Mouse (Mus musculus) skeletal muscle tissue, adult 2 months (tissue): ENCODE data around the gene Pcx.

Source experiments
- DNase-seq: peaks from one replicate; pipeline ENCODE4 v3.0.0-alpha.2; 2012; ENCODE audit warnings: low read depth, low spot score

Pcx gene

DNA sequence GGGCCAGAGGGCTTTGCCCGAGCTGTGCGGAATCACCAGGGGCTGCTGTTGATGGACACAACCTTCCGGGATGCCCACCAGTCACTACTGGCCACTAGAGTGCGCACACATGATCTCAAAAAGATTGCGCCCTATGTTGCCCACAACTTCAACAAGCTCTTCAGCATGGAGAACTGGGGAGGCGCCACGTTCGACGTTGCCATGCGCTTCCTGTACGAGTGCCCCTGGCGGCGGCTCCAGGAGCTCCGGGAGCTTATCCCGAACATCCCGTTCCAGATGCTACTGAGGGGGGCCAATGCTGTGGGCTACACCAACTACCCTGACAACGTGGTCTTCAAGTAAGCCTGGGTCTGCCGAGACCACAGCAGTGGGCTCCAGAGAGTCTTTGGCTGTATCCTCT, 107.9 kb downstream of the Pcx start:
- DNase-seq: no peak

- DNase-seq: no peak
These were observed 109.2 kb downstream of the Pcx start for GRCm38 (mm10) chr19:4619461-4619860.

- no peak for DNase-seq
These were observed 110.4 kb downstream of the Pcx start for GRCm38 (mm10) chr19:4620721-4621120.

DNA sequence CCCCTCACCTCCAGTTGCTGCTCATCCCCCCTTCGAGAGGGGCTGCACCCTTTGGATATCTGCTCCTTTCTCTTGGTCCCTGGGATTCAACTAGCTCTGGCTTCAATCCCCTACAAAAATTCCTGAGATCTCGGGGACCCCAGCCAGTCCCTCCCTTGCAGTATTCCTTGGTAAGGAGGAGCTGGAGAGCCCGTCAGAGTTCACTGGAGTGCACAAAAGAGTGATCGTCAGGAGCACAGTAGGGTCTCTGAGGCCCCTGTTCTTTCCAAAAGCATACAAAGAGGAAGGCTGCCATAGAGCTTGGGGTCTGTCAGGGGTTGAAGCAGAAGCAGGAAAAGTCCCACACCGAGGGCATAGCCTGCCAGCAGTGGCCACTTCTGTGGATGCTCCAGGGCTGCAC, 112.5 kb downstream of the Pcx start:
- no peak for DNase-seq

GRCm38 (mm10) chr19:4623419-4623818, 113.1 kb downstream of the Pcx start:
- DNase-seq: no peak

DNA sequence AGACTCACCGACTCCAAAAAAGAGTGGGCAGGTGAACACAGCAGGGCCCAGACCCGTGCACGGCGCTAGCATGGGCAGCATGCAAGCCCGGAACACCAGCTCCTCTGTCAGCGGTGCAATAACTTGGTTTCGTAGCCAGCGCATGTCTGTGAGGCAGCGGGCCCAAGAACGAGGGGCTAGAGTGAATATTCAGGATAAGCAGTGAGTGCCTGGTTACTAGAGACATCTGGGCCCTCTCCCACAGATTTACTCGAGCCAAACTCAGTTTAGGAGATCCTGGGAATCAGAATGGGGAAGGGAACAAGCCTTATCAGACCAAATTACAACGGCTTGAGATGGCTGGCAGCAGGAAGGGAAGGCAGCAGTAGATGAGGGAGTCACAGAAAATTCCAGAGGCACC, 113.7 kb downstream of the Pcx start:
- no peak for DNase-seq

DNA sequence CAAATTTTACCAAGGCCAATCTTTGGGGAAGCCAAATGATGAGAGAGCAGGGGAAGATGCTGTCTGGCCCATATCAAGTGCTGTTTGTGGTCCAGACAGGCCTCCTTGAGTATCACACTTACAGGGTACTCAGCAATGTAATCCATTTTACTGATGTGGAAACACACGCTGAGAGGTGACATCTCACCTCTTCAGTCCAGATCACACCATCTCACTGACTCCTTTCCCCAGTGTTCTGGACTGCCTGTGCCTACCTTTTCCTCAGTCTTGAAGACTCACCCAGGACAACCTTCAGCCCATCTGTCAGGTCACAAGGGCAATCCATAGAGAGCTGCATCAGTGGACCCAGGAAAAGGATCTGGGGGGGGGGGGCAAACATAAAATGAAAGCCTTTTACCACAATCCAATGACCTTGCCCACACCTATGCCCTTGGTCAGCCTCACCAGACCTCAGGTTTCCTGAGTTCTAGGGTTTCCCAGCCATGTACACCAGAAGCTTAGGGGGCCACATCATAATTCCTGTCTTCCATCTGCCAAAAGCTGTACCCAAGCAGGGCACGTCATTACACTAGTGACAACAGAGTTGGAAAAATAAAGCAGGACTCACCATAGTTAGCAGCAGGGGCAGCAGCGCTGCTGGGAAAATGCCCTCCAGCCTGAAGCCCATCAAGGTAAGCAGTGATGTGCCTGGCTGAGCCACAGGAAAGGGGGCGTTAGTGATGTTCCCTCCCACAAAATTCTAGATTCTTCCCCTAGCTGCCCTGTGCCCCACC, 114.3 kb downstream of the Pcx start:
- no peak for DNase-seq

DNA sequence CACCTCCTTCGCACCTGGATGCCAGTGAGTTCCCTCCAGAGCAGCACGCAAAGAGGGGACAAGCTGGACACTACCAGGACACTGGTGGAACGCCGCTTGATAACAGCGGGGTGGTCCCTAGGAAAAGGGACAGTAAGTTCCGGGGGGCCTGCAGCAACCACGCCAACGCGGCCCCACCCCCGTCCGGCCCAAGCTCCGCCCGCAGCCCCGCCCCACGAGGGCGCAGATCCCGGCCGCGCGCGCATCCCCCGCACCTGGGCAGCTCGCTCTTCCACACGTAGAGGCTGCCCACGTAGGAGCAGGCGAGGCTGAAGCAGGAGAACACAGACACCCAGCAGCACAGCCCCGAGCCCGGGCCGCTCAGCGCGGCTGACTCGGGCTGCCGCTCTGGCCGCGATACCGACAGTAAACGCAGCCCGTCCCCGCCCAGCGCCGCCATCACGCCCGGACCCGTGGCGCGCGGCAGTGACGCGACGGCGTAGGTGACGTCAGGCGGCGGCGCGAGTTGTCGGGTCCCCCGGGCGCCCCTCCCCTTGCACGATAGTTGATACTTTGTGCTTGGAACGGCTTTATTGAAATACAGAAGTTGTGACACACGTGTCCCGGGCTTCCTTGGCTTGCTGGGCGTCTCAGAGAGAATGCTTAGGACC, 115.0 kb downstream of the Pcx start, which contains the start of gene Rce1:
TSS of gene Rce1 (minus strand) at position 463 of the 650 bp plus-strand sequence.
- DNase-seq: peak; percentile 74

DNA sequence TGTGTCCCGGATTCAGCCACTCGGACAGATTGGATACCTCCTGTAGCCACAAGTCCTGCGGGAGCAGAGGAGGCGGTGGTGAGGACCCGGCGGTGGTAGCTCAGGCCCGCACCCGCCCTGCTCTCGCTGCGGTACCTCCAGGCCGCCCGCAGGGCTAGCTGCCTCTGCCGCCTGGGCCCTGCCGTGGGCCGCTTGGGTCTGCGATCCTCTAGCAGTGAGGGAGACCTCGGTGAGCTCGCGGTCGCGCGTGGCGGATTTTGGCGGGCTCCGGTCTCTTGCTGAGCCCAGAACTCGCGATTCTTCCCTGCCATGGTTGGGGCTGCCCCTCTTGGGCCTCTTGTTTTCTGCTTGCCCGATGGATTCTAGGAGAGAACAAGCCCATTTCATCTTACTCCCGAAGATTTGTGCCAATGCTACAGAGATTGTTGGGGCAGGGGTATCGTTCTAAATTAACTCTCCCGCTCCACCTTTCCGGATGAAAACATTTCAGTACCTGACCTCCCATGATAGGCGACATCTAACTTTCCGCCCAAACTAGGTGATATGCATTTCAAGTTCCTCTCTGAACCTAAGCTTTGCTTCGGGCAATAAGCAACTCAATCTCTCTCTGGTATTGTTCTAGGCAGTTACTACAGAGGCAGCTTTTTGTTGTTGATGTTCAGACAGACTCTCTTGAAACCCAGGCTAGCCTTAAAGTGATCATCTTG, 115.7 kb downstream of the Pcx start:
- no peak for DNase-seq

- DNase-seq: no peak
These were observed 118.5 kb downstream of the Pcx start for GRCm38 (mm10) chr19:4628819-4629218.

- DNase-seq: no peak
These were observed 125.7 kb downstream of the Pcx start for GRCm38 (mm10) chr19:4635986-4636385.

GRCm38 (mm10) chr19:4644271-4644670, 134.0 kb downstream of the Pcx start:
- no peak for DNase-seq

- no peak for DNase-seq
These were observed 136.7 kb downstream of the Pcx start for GRCm38 (mm10) chr19:4646917-4647492.

- DNase-seq: no peak
These were observed 147.9 kb downstream of the Pcx start for GRCm38 (mm10) chr19:4658156-4658555.

DNA sequence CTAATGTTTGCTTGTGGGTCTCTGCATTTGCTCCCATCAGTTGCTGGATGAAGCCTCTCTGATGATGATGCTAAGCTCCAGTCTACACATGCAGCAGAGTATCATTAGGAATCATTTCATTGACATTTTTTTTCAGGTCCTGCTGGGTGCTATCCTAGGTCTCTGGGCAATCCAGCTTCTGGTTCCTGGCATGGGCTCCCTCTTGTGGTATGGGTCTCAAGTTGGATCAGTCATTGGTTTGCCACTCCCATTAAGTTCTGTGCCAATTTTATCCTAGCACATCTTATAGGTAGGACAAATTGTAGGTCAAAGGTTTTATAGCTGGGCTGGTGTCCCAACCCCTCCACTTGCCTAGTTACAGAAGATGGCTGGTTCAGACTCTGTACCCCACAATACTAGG, 156.5 kb downstream of the Pcx start:
- DNase-seq: no peak

GRCm38 (mm10) chr19:4670776-4671175, 160.5 kb downstream of the Pcx start:
- no peak for DNase-seq
